ENCODE assay signal across 31 mouse cellular contexts in genomic region chr5:149517116-149517515, GRCm38 (mm10). TPM values are rescaled to one million over a fixed set of nuclear protein-coding genes. Genes with fewer than 3 reads are reported as not detected.
A peak's percentile ranks its signal among the peaks of the same experiment; 100 is the strongest.
DNase-seq lines count a peak whose midpoint lies in the region; ATAC-seq and TF ChIP-seq lines count a peak whose summit lies in the region.
"Had no signal": no experiment of that assay in that cellular context is flagged by ENCODE, and none has a peak within 500 bp of the region (broad histone marks: within the 10 kb centered on the region; RNA-seq: fewer than 3 reads in every experiment).

No protein-coding gene starts in this region.

- H3K27me3 ChIP-seq in hindbrain, postnatal 0 days (ENCODE audit: insufficient read depth, low read length), result no peaks in the 10 kb centered on the region
- 0 out of 2 replicates have a peak, but pooled peaks cover 2% of the 10 kb centered on the region for H3K27me3 ChIP-seq in hindbrain, embryonic 13.5 days
- no peaks in the 10 kb centered on the region for H3K27me3 ChIP-seq in forebrain, embryonic 14.5 days (replicated peaks; ENCODE audit: control insufficient read depth, insufficient read depth, low read length)
- H3K27me3 ChIP-seq: embryonic facial prominence, embryonic 13.5 days; heart, embryonic 12.5 days had no signal

- no peak for TF ChIP-seq CTCF in hindbrain, postnatal 0 days (IDR thresholded peaks at IDR 0.05; ENCODE audit: low read depth)

- DNase-seq in hindbrain, postnatal 0 days (ENCODE audit: low spot score), result peak; percentile 57
- peak; percentile 79 for DNase-seq in retina, postnatal 1 day
- DNase-seq in retina, embryonic 14.5 days (ENCODE audit: low spot score), result no peak
- peak; percentile 92 for DNase-seq in forebrain, embryonic 14.5 days (ENCODE audit: low spot score)
- no peak for DNase-seq in left cerebral cortex, postnatal 14 days (ENCODE audit: low spot score in 2 of 2)
- no peak for DNase-seq in thymus, postnatal 10 days (ENCODE audit: low spot score in 2 of 2)
- DNase-seq: adrenal gland, adult 2 months; adrenal gland, postnatal 14 days; cerebellum, adult 11-12 months; cerebellum, adult 8-10 months; cerebellum, postnatal 10 days; cerebellum, postnatal 36 days; embryo, embryonic 11 days; gastrocnemius, adult 2 months; gastrocnemius, postnatal 14 days; heart, adult 11 months; heart, postnatal 10 days; heart, postnatal 36 days had no signal

- H3K9me3 ChIP-seq in hindbrain, postnatal 0 days (ENCODE audit: low read length), result no peaks in the 10 kb centered on the region
- no peaks in the 10 kb centered on the region for H3K9me3 ChIP-seq in hindbrain, embryonic 13.5 days
- H3K9me3 ChIP-seq in forebrain, embryonic 14.5 days (replicated peaks; ENCODE audit: control insufficient read depth, low read length), result no peaks in the 10 kb centered on the region
- H3K9me3 ChIP-seq: embryonic facial prominence, embryonic 10.5 days; embryonic facial prominence, embryonic 13.5 days; heart, embryonic 12.5 days; heart, embryonic 15.5 days; hindbrain, embryonic 10.5 days had no signal

- H3K4me2 ChIP-seq in hindbrain, postnatal 0 days (ENCODE audit: low read depth, low read length), result no peak overlapping the region
- no peak overlapping the region for H3K4me2 ChIP-seq in hindbrain, embryonic 13.5 days
- H3K4me2 ChIP-seq in forebrain, embryonic 14.5 days (ENCODE audit: low read length), result no peak overlapping the region
- H3K4me2 ChIP-seq: embryonic facial prominence, embryonic 13.5 days; heart, embryonic 12.5 days; heart, embryonic 15.5 days; hindbrain, embryonic 14.5 days had no signal

- ATAC-seq in hindbrain, postnatal 0 days, result no peak
- no peak for ATAC-seq in hindbrain, embryonic 13.5 days (ENCODE audit: low FRiP score)
- peak; percentile 8 for ATAC-seq in forebrain, embryonic 14.5 days
- ATAC-seq: CD4-positive, CD25-positive, alpha-beta regulatory T cell, adult 4 months; intestine, postnatal 0 days had no signal

- H3K4me1 ChIP-seq in hindbrain, postnatal 0 days (ENCODE audit: insufficient read depth, low read length), result peaks cover 11% of the 10 kb centered on the region
- peaks cover 41% of the 10 kb centered on the region for H3K4me1 ChIP-seq in hindbrain, embryonic 13.5 days (replicated peaks)
- peaks cover 31% of the 10 kb centered on the region for H3K4me1 ChIP-seq in forebrain, embryonic 14.5 days (ENCODE audit: control insufficient read depth, insufficient read depth, low read length)

- WGBS in hindbrain, postnatal 0 days, result 37% methylated on average over 6 of the region's 6 CpGs
- 54% methylated on average over 6 of the region's 6 CpGs for WGBS in hindbrain, embryonic 13.5 days
- WGBS in forebrain, embryonic 14.5 days, result 11% methylated on average over 6 of the region's 6 CpGs

- H3K9ac ChIP-seq in hindbrain, postnatal 0 days (replicated peaks; ENCODE audit: low read length), result no peak overlapping the region
- H3K9ac ChIP-seq in hindbrain, embryonic 13.5 days, result no peak overlapping the region
- H3K9ac ChIP-seq in forebrain, embryonic 14.5 days (ENCODE audit: low read length), result no peak overlapping the region
- H3K9ac ChIP-seq: embryonic facial prominence, embryonic 13.5 days; heart, embryonic 12.5 days; heart, embryonic 15.5 days; hindbrain, embryonic 14.5 days had no signal

- no peak overlapping the region for H3K27ac ChIP-seq in hindbrain, postnatal 0 days
- no peak overlapping the region for H3K27ac ChIP-seq in hindbrain, embryonic 13.5 days
- H3K27ac ChIP-seq in forebrain, embryonic 14.5 days (ENCODE audit: low read depth, low read length), result no peak overlapping the region
- H3K27ac ChIP-seq: embryonic facial prominence, embryonic 10.5 days; embryonic facial prominence, embryonic 13.5 days; gastrocnemius, adult 2 months; heart, embryonic 15.5 days; hindbrain, embryonic 10.5 days; hindbrain, embryonic 14.5 days had no signal

- H3K36me3 ChIP-seq in hindbrain, postnatal 0 days (ENCODE audit: insufficient read depth, low read length), result no peaks in the 10 kb centered on the region
- no peaks in the 10 kb centered on the region for H3K36me3 ChIP-seq in hindbrain, embryonic 13.5 days
- H3K36me3 ChIP-seq in forebrain, embryonic 14.5 days (ENCODE audit: control insufficient read depth, insufficient read depth, low read length), result no peaks in the 10 kb centered on the region
- H3K36me3 ChIP-seq: embryonic facial prominence, embryonic 10.5 days; embryonic facial prominence, embryonic 13.5 days; heart, embryonic 12.5 days; heart, embryonic 15.5 days; hindbrain, embryonic 10.5 days had no signal

- intact Hi-C loops in left cerebral cortex, postnatal 14 days (cut with DNase I), result no loop called here

- H3K4me3 ChIP-seq in hindbrain, postnatal 0 days (ENCODE audit: low read length), result no peak overlapping the region
- H3K4me3 ChIP-seq in hindbrain, embryonic 13.5 days, result no peak overlapping the region
- no peak overlapping the region for H3K4me3 ChIP-seq in forebrain, embryonic 14.5 days (ENCODE audit: low read depth, low read length)
- H3K4me3 ChIP-seq: embryonic facial prominence, embryonic 10.5 days; embryonic facial prominence, embryonic 13.5 days; erythroblast, embryonic 14.5 days; gastrocnemius, adult 2 months; heart, embryonic 12.5 days; heart, embryonic 15.5 days; hindbrain, embryonic 10.5 days had no signal

RNA-seq across cellular contexts. Expression of gene Wdr95, which starts 11.4 kb away (rescaled TPM):
- not detected in 2 replicates for total RNA-seq in hindbrain, postnatal 0 days (2014; rRNA removed)
- 0.19 and 0.24 TPM in 2 replicates for polyA plus RNA-seq in hindbrain, postnatal 0 days (2015; fragmentation: Nextera tagmentation; extraction: Ambion mirVana)
- 0.10 and 0.84 TPM in 2 replicates for polyA plus RNA-seq in hindbrain, embryonic 13.5 days (2015; fragmentation: Nextera tagmentation; extraction: Ambion mirVana)
- 0.69 and 1.2 TPM in 2 replicates for polyA plus RNA-seq in forebrain, embryonic 14.5 days (2014; fragmentation: Nextera tagmentation; extraction: Ambion mirVana)
- 1 to 10 TPM in 1 of 2 experiments, under 1 TPM in 1; 0.74 to 1.4 TPM for total RNA-seq in left cerebral cortex, postnatal 14 days (2021)
- total RNA-seq: adrenal gland, adult 2 months; adrenal gland, postnatal 14 days; adrenal gland, postnatal 4 days; gastrocnemius, postnatal 14 days; heart, adult 8-10 months; heart, postnatal 10 days; heart, postnatal 36 days; MEL had no signal
- polyA plus RNA-seq: adrenal gland, adult 2 months; CD4-positive, CD25-positive, alpha-beta regulatory T cell, adult 4 months; embryonic facial prominence, embryonic 10.5 days; erythroblast, embryonic 14.5 days; heart, embryonic 15.5 days; intestine, postnatal 0 days had no signal

Comparison
In these comparisons a context has a peak if more than half of its experiments do, and no peak if none do; other contexts are left out.
1. DNase-seq: peak in hindbrain, postnatal 0 days (single experiment), retina, postnatal 1 day (single experiment) and forebrain, embryonic 14.5 days (single experiment); none in retina, embryonic 14.5 days (single experiment), left cerebral cortex, postnatal 14 days (0 of 2) and thymus, postnatal 10 days (0 of 2).